Mouse (Mus musculus) midbrain, embryonic 12.5 days (tissue): ENCODE data around the gene Arpc3. TPM values are rescaled to one million over a fixed set of nuclear protein-coding genes. Genes with fewer than 3 reads are reported as not detected.

Source experiments
- ATAC-seq: fragments of 200-750 bp; cut with Nextera tagmentation; 2 replicates; pipeline ENCODE4 v1.8.0; 2017; ENCODE audit warnings: low read depth, moderate TSS enrichment, moderate library complexity; ENCODE audit not compliant: low FRiP score
- H3K27ac ChIP-seq: fragments of 300-500 bp; sonication (generic); replicated peaks from 2 replicates; pipeline ENCODE4 v1.5.1; 2016; ENCODE audit warnings: mild to moderate bottlenecking
- H3K27me3 ChIP-seq: fragments of 300-500 bp; sonication (generic); 2 replicates; pipeline ENCODE4 v1.6.1; 2016; ENCODE audit warnings: mild to moderate bottlenecking
- H3K36me3 ChIP-seq: fragments of 300-500 bp; sonication (generic); 2 replicates; pipeline ENCODE4 v1.6.1; 2016
- H3K4me1 ChIP-seq: fragments of 300-500 bp; sonication (generic); 2 replicates; pipeline ENCODE4 v1.6.1; 2016
- H3K4me2 ChIP-seq: fragments of 300-500 bp; sonication (generic); replicated peaks from 2 replicates; pipeline ENCODE4 v1.6.1; 2016; ENCODE audit warnings: mild to moderate bottlenecking, moderate library complexity
- H3K4me3 ChIP-seq: fragments of 300-500 bp; sonication (generic); 2 replicates; pipeline ENCODE4 v1.5.1; 2016; ENCODE audit warnings: mild to moderate bottlenecking
- H3K9ac ChIP-seq: fragments of 300-500 bp; sonication (generic); replicated peaks from 2 replicates; pipeline ENCODE4 v1.6.1; 2016; ENCODE audit warnings: mild to moderate bottlenecking, moderate library complexity
- H3K9me3 ChIP-seq: fragments of 300-500 bp; sonication (generic); 2 replicates; pipeline ENCODE4 v1.6.1; 2016; ENCODE audit warnings: mild to moderate bottlenecking
- WGBS: fragments of 180-500 bp; shearing (Covaris S2); methylation state at CpG from one replicate; pipeline ENCODE4 v1.1.7; 2016; 5-methylcytosine and 5-hydroxymethylcytosine counted together
- polyA plus RNA-seq: library from polyadenylated mRNA; unstranded; fragments of >200 nt; fragmentation: Nextera tagmentation; extraction: Ambion mirVana; gene quantifications from 2 replicates; pipeline ENCODE4 v1.2.1, GENCODE M21; 2016

Arpc3 gene
- polyA plus RNA-seq, 1 experiment from 2014 or later = 118 TPM

DNA sequence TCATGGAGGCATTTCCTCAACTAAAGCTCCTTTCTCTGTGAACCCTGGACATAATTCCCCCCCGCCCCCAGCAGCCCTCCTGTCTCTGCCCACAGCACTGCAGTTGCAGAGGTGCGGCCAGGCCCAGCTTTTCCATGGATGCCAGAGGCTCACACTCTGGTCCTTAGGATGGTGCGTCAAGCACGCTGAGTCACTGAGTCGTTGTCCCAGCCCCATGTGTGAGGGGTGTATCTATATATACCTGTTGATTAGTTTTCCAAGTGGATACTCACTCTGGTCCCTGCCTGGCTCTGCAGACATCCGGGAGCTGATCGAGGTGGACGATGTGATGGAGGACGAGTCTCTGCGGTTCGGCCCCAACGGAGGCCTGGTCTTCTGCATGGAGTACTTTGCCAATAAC, 13.5 kb upstream of the Arpc3 start:
- H3K4me2 ChIP-seq = no peak overlapping the region
- no peak for ATAC-seq
- no peaks in the 10 kb centered on the region for H3K9me3 ChIP-seq
- peaks cover 60% of the 10 kb centered on the region for H3K36me3 ChIP-seq
- no peaks in the 10 kb centered on the region for H3K27me3 ChIP-seq
- 95% methylated on average over 12 of the region's 12 CpGs for WGBS
- peaks cover 8% of the 10 kb centered on the region for H3K4me1 ChIP-seq
- no peak overlapping the region for H3K9ac ChIP-seq
- H3K27ac ChIP-seq = no peak overlapping the region
- H3K4me3 ChIP-seq = no peak overlapping the region

DNA sequence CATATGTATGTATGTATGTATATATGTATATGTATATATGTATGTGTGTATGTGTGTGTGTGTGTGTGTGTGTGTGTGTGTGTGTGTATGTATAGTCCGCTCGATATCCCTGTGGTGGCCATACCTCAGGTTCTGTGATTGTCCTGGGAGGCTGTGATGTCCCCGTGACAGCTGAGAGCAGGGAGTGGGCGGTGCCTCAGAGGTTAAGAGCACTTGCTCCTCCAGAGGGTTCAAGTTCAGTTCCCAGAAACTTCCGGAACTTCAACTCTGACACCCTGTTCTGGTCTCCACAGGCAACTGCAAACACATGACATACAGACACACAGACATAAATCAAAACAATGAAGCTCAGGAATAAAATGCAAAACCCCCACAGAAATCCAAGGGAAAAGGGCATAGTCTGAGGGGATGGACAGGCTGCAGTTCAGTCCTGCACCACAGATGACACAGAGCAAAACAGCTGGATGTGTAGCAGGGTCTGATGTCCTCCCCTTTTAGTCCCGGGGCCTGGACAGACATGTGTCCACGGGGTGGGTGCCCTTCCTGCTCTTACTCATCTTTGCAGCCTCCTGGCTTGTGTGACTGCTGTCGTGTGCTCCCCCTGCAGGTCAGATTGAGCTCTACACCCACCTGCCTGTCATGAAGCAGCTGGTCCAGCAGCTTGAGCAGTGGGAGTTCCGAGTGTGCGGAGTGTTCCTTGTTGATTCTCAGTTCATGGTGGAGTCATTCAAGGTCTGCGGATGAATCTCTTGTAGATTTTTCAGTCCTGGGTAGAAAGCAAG, 12.1 kb upstream of the Arpc3 start:
- Histone ChIP-seq H3K4me3 (no peak overlapping the region), H3K9ac (no peak overlapping the region), H3K9me3 (no peaks in the 10 kb centered on the region), H3K27ac (no peak overlapping the region), H3K27me3 (no peaks in the 10 kb centered on the region), H3K36me3 (peaks cover 54% of the 10 kb centered on the region), H3K4me1 (no peaks in the 10 kb centered on the region), H3K4me2 (no peak overlapping the region)
- peak; percentile 58; the same call in 1 of the 2 replicates for ATAC-seq
- WGBS = 53% methylated on average over 9 of the region's 11 CpGs

- no peak overlapping the region for H3K27ac ChIP-seq
- no peak overlapping the region for H3K4me3 ChIP-seq
- no peak overlapping the region for H3K9ac ChIP-seq
- peaks cover 14% of the 10 kb centered on the region for H3K4me1 ChIP-seq
- ATAC-seq = no peak
- H3K36me3 ChIP-seq = no peaks in the 10 kb centered on the region
- H3K27me3 ChIP-seq = no peaks in the 10 kb centered on the region
- no peak overlapping the region for H3K4me2 ChIP-seq
- 90% methylated on average over 5 of the region's 5 CpGs for WGBS
- H3K9me3 ChIP-seq = no peaks in the 10 kb centered on the region
These were observed 1.7 kb upstream of the Arpc3 start for GRCm38 (mm10) chr5:122390006-122390405.

- Histone ChIP-seq H3K4me2 (no peak overlapping the region), H3K4me3 (no peak overlapping the region), H3K36me3 (no peaks in the 10 kb centered on the region), H3K9ac (no peak overlapping the region), H3K9me3 (no peaks in the 10 kb centered on the region), H3K4me1 (peaks cover 14% of the 10 kb centered on the region), H3K27me3 (no peaks in the 10 kb centered on the region), H3K27ac (no peak overlapping the region)
- ATAC-seq = no peak
These were observed 1.0 kb upstream of the Arpc3 start for GRCm38 (mm10) chr5:122390671-122391070.

DNA sequence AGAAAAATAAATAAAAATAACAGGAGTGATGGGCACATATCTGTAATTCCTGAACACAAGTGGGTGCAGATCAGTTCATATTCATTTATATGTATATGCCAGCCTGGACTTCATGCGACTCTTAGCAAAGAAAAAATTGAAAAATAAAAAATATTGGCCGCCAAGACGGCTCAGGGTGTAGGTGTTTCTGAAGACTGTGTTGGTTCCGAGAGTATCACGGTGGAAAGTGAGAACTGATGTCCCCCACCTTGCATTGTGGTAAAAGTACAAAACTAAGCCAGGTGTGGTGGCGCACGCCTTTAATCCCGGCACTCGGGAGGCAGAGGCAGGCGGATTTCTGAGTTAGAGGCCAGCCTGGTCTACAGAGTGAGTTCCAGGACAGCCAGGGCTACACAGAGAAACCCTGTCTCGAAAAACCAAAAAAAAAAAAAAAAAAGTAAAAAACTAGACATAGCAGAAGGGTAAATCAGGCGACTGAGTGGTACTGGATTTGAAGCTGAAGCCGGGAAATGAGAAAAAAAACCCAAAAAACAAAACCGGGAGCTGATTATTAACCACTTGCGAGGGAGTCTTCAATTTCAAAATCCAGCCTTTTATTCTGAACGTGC, 396 bp upstream of the Arpc3 start:
- Histone ChIP-seq H3K27me3 (no peaks in the 10 kb centered on the region), H3K27ac (no peak overlapping the region), H3K4me1 (peaks cover 14% of the 10 kb centered on the region), H3K36me3 (no peaks in the 10 kb centered on the region), H3K4me2 (peak overlapping the region; percentile 86), H3K4me3 (peak overlapping the region; percentile 66), H3K9me3 (no peaks in the 10 kb centered on the region), H3K9ac (peak overlapping the region; percentile 77; the same call in 1 of the 2 replicates)
- no peak for ATAC-seq
- 61% methylated on average over 16 of the region's 16 CpGs for WGBS

DNA sequence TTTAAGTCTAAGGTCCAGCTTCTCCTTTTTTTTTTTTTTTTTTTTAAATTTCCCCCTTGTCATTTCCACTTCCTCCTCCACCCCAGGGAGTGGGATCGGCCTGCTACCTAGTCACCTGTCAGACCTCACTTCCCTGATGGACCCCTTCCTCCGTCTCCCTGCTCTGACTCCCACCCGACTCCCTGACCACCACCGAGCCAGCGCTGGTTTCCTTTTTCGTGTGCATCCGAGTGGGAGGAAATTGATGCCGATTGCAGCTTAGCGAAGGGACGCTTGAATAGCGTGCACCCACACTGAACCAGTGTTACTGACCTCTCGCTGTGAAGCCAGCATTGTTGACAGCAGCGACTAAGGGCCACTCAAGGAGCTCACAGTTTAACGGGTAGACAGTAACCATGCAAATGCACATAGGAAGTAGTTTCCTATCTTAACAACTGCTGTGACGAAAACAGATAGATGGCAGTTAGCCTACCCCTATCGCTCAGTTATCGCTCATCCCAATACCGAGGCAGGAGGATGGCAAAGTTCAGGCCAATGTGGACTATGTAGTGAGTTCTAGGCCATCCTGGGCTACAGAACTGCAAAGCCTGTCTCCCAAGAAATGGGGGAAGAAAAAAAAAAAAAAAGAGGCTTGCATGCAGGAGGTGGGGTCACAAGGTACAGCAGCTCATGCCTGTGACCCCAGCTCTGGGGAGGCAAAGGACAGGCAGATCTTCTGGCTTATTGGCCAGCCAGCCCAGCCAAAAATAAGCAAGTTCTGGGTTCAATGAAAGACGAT, 738 bp downstream of the Arpc3 start:
- no peak for ATAC-seq
- H3K4me3 ChIP-seq = peak overlapping the region; percentile 66
- WGBS = 15% methylated on average over 19 of the region's 19 CpGs
- H3K9ac ChIP-seq = peak overlapping the region; percentile 77
- H3K9me3 ChIP-seq = no peaks in the 10 kb centered on the region
- peak overlapping the region; percentile 4; the same call in 1 of the 2 replicates for H3K27ac ChIP-seq
- H3K4me2 ChIP-seq = peak overlapping the region; percentile 86
- no peaks in the 10 kb centered on the region for H3K27me3 ChIP-seq
- peaks cover 14% of the 10 kb centered on the region for H3K4me1 ChIP-seq
- H3K36me3 ChIP-seq = peaks cover 11% of the 10 kb centered on the region

GRCm38 (mm10) chr5:122393887-122394286, 2.2 kb downstream of the Arpc3 start:
- H3K9ac ChIP-seq = no peak overlapping the region
- H3K36me3 ChIP-seq = peaks cover 14% of the 10 kb centered on the region
- H3K4me1 ChIP-seq = peaks cover 14% of the 10 kb centered on the region
- H3K27me3 ChIP-seq = no peaks in the 10 kb centered on the region
- ATAC-seq = no peak
- no peak overlapping the region for H3K4me3 ChIP-seq
- 52% methylated on average over 2 of the region's 2 CpGs for WGBS
- no peak overlapping the region for H3K4me2 ChIP-seq
- no peaks in the 10 kb centered on the region for H3K9me3 ChIP-seq
- no peak overlapping the region for H3K27ac ChIP-seq

- Histone ChIP-seq H3K9ac (no peak overlapping the region), H3K4me1 (peaks cover 14% of the 10 kb centered on the region), H3K4me3 (no peak overlapping the region), H3K27me3 (no peaks in the 10 kb centered on the region), H3K27ac (no peak overlapping the region), H3K36me3 (peaks cover 30% of the 10 kb centered on the region), H3K4me2 (no peak overlapping the region), H3K9me3 (no peaks in the 10 kb centered on the region)
- 83% methylated on average over 10 of the region's 10 CpGs for WGBS
- ATAC-seq = no peak
These were observed 5.1 kb downstream of the Arpc3 start for GRCm38 (mm10) chr5:122396791-122397190.

- H3K9me3 ChIP-seq = no peaks in the 10 kb centered on the region
- peaks cover 11% of the 10 kb centered on the region for H3K4me1 ChIP-seq
- peaks cover 37% of the 10 kb centered on the region for H3K36me3 ChIP-seq
- H3K4me2 ChIP-seq = no peak overlapping the region
- H3K27me3 ChIP-seq = no peaks in the 10 kb centered on the region
- H3K27ac ChIP-seq = no peak overlapping the region
- H3K9ac ChIP-seq = no peak overlapping the region
- H3K4me3 ChIP-seq = no peak overlapping the region
- no peak for ATAC-seq
- 89% methylated on average over 8 of the region's 8 CpGs for WGBS
These were observed 5.8 kb downstream of the Arpc3 start for GRCm38 (mm10) chr5:122397495-122397894.

DNA sequence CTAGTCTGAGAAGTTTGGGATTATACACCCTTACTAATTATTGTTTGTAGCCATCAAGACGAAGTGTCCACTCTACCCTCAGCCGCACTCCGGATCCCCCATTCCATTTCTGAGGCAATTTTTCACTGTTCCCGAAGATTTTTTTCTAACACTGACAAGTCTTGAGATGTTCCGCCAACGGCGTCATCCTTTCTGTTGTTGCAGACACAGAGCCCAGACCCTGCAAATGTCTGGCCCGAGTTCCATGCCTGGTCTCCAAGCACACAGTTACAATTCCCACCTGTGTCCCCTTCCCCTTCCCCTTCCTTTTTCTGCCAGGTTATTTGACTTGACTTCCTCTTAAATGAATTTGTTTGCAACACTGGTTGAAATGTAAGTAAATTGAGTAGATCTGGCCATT, 8.2 kb downstream of the Arpc3 start:
- Histone ChIP-seq H3K4me3 (no peak overlapping the region), H3K36me3 (peaks cover 60% of the 10 kb centered on the region), H3K27ac (no peak overlapping the region), H3K9ac (no peak overlapping the region), H3K4me1 (no peaks in the 10 kb centered on the region; the same call in 1 of the 2 replicates), H3K9me3 (no peaks in the 10 kb centered on the region), H3K27me3 (no peaks in the 10 kb centered on the region), H3K4me2 (no peak overlapping the region)
- WGBS = 93% methylated on average over 8 of the region's 8 CpGs
- no peak for ATAC-seq

DNA sequence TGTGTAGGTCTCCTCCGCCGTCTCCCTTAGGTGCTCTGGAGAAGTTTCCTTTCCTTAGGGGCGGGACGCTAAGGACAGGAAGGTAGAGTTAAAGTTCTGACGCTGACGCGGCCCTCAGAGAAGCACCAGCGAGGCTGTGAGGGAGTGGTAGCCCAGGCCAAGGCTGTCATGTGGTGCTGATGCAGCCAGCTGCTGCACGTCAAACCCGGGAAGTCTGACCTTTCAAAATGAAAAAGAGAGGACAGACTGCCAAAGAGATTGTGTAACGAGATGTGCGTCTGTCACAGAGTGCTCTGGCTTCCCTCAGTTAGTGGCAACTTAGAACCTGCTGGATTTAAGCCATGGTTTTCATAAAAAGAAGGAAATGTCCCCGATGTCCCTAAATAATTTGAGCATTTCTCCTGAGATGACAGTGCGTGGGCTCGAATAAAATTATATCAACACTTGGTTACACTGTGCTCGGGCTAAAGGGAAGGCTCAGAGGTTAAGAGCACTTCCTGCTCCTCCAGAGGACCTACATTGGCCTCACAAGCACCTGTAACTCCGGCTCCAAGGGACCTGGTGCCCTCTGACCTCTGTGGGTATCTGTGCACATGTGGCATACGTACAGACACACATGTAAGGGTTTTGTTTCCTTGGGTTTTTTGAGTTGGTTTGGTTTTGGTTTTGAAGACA, 9.1 kb downstream of the Arpc3 start:
- peaks cover 69% of the 10 kb centered on the region for H3K36me3 ChIP-seq
- H3K4me2 ChIP-seq = no peak overlapping the region
- H3K9ac ChIP-seq = no peak overlapping the region
- H3K4me3 ChIP-seq = no peak overlapping the region
- WGBS = 86% methylated on average over 18 of the region's 18 CpGs
- H3K27me3 ChIP-seq = no peaks in the 10 kb centered on the region
- ATAC-seq = no peak
- no peaks in the 10 kb centered on the region for H3K9me3 ChIP-seq
- H3K4me1 ChIP-seq = no peaks in the 10 kb centered on the region
- no peak overlapping the region for H3K27ac ChIP-seq

DNA sequence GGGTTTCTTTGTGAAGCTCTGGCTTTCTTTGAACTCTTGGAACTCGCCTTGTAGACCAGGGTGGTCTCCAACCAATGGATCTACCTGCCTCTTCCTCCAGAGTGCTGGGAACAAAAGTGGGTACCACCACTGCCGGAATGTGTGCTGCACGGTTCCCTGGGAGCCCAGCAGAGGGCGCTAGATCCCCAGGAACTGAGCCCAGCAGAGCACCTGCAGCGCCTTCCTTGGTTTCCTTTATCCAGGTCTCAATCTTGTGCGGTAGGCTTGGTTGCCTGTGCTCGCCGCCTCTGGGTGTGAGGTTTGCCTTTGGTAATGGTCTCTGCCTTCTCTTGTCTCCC, 9.6 kb downstream of the Arpc3 start:
- no peaks in the 10 kb centered on the region for H3K27me3 ChIP-seq
- H3K4me1 ChIP-seq = no peaks in the 10 kb centered on the region
- 31% methylated on average over 8 of the region's 8 CpGs for WGBS
- H3K4me2 ChIP-seq = no peak overlapping the region
- H3K4me3 ChIP-seq = no peak overlapping the region
- peaks cover 74% of the 10 kb centered on the region for H3K36me3 ChIP-seq
- no peak overlapping the region for H3K9ac ChIP-seq
- no peak overlapping the region for H3K27ac ChIP-seq
- no peak for ATAC-seq
- no peaks in the 10 kb centered on the region for H3K9me3 ChIP-seq
